Mouse (Mus musculus): ENCODE measurements around the gene Gpr19.
A peak's percentile ranks its signal among the peaks of the same experiment; 100 is the strongest.

GRCm38 (mm10) chr6:134876795-134877194, 21.6 kb downstream of the Gpr19 start:
- no peak for TF ChIP-seq CHD2 (IDR thresholded peaks at IDR 0.05; ENCODE audit: low read depth, low read length)
- no peak for TF ChIP-seq HCFC1 (IDR thresholded peaks at IDR 0.05; ENCODE audit: borderline replicate concordance, insufficient read depth, low read length)
- no peak for TF ChIP-seq MAFK (IDR thresholded peaks at IDR 0.05; ENCODE audit: insufficient read depth, low read depth, low read length)
- 0 out of 2 replicates have a peak, but pooled peaks have one; percentile 14 for TF ChIP-seq ZC3H11A (IDR thresholded peaks at IDR 0.05; ENCODE audit: borderline replicate concordance, low read depth, low read length)
- no peak for TF ChIP-seq ZNF384 (IDR thresholded peaks at IDR 0.05; ENCODE audit: low read depth, low read length)
